Mouse (Mus musculus) lung, embryonic 15.5 days (tissue): ENCODE measurements around the gene Slc6a16. TPM values are rescaled to one million over a fixed set of nuclear protein-coding genes. Genes with fewer than 3 reads are reported as not detected.

Experiments
- polyA plus RNA-seq: library from polyadenylated mRNA; unstranded; fragments of >200 nt; fragmentation: Nextera tagmentation; extraction: Ambion mirVana; gene quantifications from 2 replicates; pipeline ENCODE4 v1.2.1, GENCODE M21; 2015

The Slc6a16 gene
- polyA plus RNA-seq, 1 experiment from 2014 or later: 0.16 TPM

Other genes with a start within 250 kb of the Slc6a16 start
- gene Irf3, start 243.4 kb upstream of the Slc6a16 start, polyA plus RNA-seq: 88.1 and 92.6 TPM in 2 replicates
- 66.3 and 66.7 TPM in 2 replicates for gene Bcl2l12, start 242.4 kb upstream of the Slc6a16 start, polyA plus RNA-seq
- 35.5 and 36.5 TPM in 2 replicates for gene Scaf1, start 224.7 kb upstream of the Slc6a16 start, polyA plus RNA-seq
- gene Rras, start 223.1 kb upstream of the Slc6a16 start, polyA plus RNA-seq: 49.7 and 50.4 TPM in 2 replicates
- gene Prr12, start 188.2 kb upstream of the Slc6a16 start, polyA plus RNA-seq: 10.9 and 11.1 TPM in 2 replicates
- gene Nosip, start 178.7 kb upstream of the Slc6a16 start, polyA plus RNA-seq: 74.9 and 75.1 TPM in 2 replicates
- 23.1 and 24.2 TPM in 2 replicates for gene Prrg2, start 178.4 kb upstream of the Slc6a16 start, polyA plus RNA-seq
- 353 and 358 TPM in 2 replicates for gene Rcn3, start 148.9 kb upstream of the Slc6a16 start, polyA plus RNA-seq
- gene Fcgrt, start 137.2 kb upstream of the Slc6a16 start, polyA plus RNA-seq: 73.6 and 83.1 TPM in 2 replicates
- 1,432 and 1,559 TPM in 2 replicates for gene Rps11, start 116.6 kb upstream of the Slc6a16 start, polyA plus RNA-seq
- gene Rpl13a, start 112.3 kb upstream of the Slc6a16 start, polyA plus RNA-seq: 1,187 and 1,308 TPM in 2 replicates
- 0.19 and 0.20 TPM in 2 replicates for gene Gm45713, start 104.9 kb upstream of the Slc6a16 start, polyA plus RNA-seq
- gene Flt3l, start 104.7 kb upstream of the Slc6a16 start, polyA plus RNA-seq: 1.5 and 8.3 TPM in 2 replicates
- 100 and 103 TPM in 2 replicates for gene Pih1d1, start 86.8 kb upstream of the Slc6a16 start, polyA plus RNA-seq
- 54.8 and 56.8 TPM in 2 replicates for gene Aldh16a1, start 86.5 kb upstream of the Slc6a16 start, polyA plus RNA-seq
- 0.33 and 0.55 TPM in 2 replicates for gene Slc17a7, start 77.1 kb upstream of the Slc6a16 start, polyA plus RNA-seq
- not detected in 2 replicates for gene Gfy, start 61.5 kb upstream of the Slc6a16 start, polyA plus RNA-seq
- gene Pth2, start 60.1 kb upstream of the Slc6a16 start, polyA plus RNA-seq: not detected in 2 replicates
- 0.75 and 1.1 TPM in 2 replicates for gene Ccdc155, start 36.2 kb upstream of the Slc6a16 start, polyA plus RNA-seq
- gene Dkkl1, start 28.9 kb upstream of the Slc6a16 start, polyA plus RNA-seq: 0.54 and 1.1 TPM in 2 replicates
- gene Tead2, start 25.3 kb upstream of the Slc6a16 start, polyA plus RNA-seq: 180 and 183 TPM in 2 replicates
- 3.1 and 3.8 TPM in 2 replicates for gene Cd37, start 2.0 kb upstream of the Slc6a16 start, polyA plus RNA-seq
- 0.09 TPM in 1 of 2 replicates, not detected in the other for gene Slc6a21, start 36.4 kb downstream of the Slc6a16 start, polyA plus RNA-seq
- gene Trpm4, start 92.7 kb downstream of the Slc6a16 start, polyA plus RNA-seq: 19.1 and 20.0 TPM in 2 replicates
- 1.7 and 2.3 TPM in 2 replicates for gene Hrc, start 94.2 kb downstream of the Slc6a16 start, polyA plus RNA-seq
- gene Ppfia3, start 125.9 kb downstream of the Slc6a16 start, polyA plus RNA-seq: 3.1 TPM in 2 replicates
- gene Lin7b, start 129.5 kb downstream of the Slc6a16 start, polyA plus RNA-seq: 0.60 and 0.92 TPM in 2 replicates
- gene Snrnp70, start 154.7 kb downstream of the Slc6a16 start, polyA plus RNA-seq: 224 and 229 TPM in 2 replicates
- not detected in 2 replicates for gene Kcna7, start 164.6 kb downstream of the Slc6a16 start, polyA plus RNA-seq
- 3.5 TPM in 2 replicates for gene Ntf5, start 172.6 kb downstream of the Slc6a16 start, polyA plus RNA-seq
- gene Lhb, start 179.7 kb downstream of the Slc6a16 start, polyA plus RNA-seq: 0.25 and 0.70 TPM in 2 replicates
- 42.7 and 46.7 TPM in 2 replicates for gene Gys1, start 193.8 kb downstream of the Slc6a16 start, polyA plus RNA-seq
- gene Ruvbl2, start 197.0 kb downstream of the Slc6a16 start, polyA plus RNA-seq: 161 and 173 TPM in 2 replicates
- gene Ftl1, start 218.8 kb downstream of the Slc6a16 start, polyA plus RNA-seq: 5,197 and 5,279 TPM in 2 replicates
- gene Bax, start 225.8 kb downstream of the Slc6a16 start, polyA plus RNA-seq: 161 and 176 TPM in 2 replicates
- gene Tulp2, start 240.8 kb downstream of the Slc6a16 start, polyA plus RNA-seq: 0.33 and 0.74 TPM in 2 replicates
- not detected in 2 replicates for gene Gm45808, start 245.7 kb downstream of the Slc6a16 start, polyA plus RNA-seq
- 2.8 and 3.4 TPM in 2 replicates for gene Dhdh, start 247.7 kb downstream of the Slc6a16 start, polyA plus RNA-seq